ENCODE assay signal across 41 mouse cellular contexts in the genomic region with DNA sequence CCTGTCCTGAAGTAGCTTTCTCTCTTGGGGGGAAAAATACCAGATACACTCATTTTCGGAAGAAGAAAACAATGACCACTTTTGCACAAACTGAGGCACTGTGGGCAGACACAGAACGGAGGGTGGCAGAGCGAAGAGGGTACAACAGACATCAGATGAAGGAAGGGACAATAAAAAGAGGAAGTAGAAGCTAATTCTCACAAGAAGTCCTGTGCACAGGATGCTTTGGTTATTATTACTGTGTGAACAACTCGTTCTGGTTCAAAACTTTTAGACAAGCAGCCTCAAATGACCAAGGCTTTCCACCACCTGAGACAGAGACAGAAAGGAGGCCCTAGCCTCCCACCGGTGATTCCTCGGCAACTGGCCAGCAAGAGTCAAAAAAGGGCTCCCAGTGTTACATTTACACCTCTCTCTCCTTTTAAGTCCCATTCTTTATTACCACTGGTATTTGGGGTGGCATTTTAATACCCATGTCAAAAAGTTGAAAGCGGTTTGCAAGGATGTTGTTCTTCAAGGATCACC. TPM values are rescaled to one million over a fixed set of nuclear protein-coding genes. Genes with fewer than 3 reads are reported as not detected.
DNase-seq lines count a peak whose midpoint lies in the region; ATAC-seq and TF ChIP-seq lines count a peak whose summit lies in the region.
"Had no signal": no experiment of that assay in that cellular context is flagged by ENCODE, and none has a peak within 500 bp of the region (broad histone marks: within the 10 kb centered on the region; RNA-seq: fewer than 3 reads in every experiment).

No protein-coding gene starts in this region.

- DNase-seq in spleen, adult 2 months (ENCODE audit: low read depth in 1 of 2, low spot score in 2 of 2): peak in 1 of 2 experiments; percentile 61
- DNase-seq in spleen, adult 12 weeks (ENCODE audit: low spot score): no peak
- DNase-seq in right cerebral cortex, adult 18-20 months: no peak
- no peak for DNase-seq in liver
- DNase-seq: adrenal gland, adult 8-10 months; cerebellum, adult 8-10 months; cerebellum, postnatal 25 days; gastrocnemius, postnatal 25 days; heart, adult 2 months; heart, postnatal 10 days; kidney, adult 18-20 months; kidney, postnatal 4 days; layer of hippocampus, postnatal 36 days; lung, postnatal 36 days; midbrain, embryonic 14.5 days; right cerebral cortex, postnatal 4 days; thymus, postnatal 4 days had no signal

- H3K27me3 ChIP-seq in spleen, adult 2 months (ENCODE audit: control insufficient read depth, insufficient read depth, low read length): no peaks in the 10 kb centered on the region
- H3K27me3 ChIP-seq in intestine, postnatal 0 days (replicated peaks; ENCODE audit: control insufficient read depth, insufficient read depth, low read length): no peaks in the 10 kb centered on the region
- H3K27me3 ChIP-seq: heart, embryonic 13.5 days; hindbrain, embryonic 15.5 days; liver, embryonic 15.5 days; lung, embryonic 15.5 days; neural tube, embryonic 15.5 days had no signal

- TF ChIP-seq CTCF in spleen, adult 2 months (IDR thresholded peaks at IDR 0.05; ENCODE audit: extremely low read depth, insufficient read depth, insufficient read length, insufficient replicate concordance): no peak
- TF ChIP-seq CTCF in bone marrow, adult 2 months (IDR thresholded peaks at IDR 0.05; ENCODE audit: control insufficient read depth, insufficient read depth, low read length): no peak
- TF ChIP-seq CTCF in intestine, postnatal 0 days (IDR thresholded peaks at IDR 0.05; ENCODE audit: low read depth): no peak

- H3K36me3 ChIP-seq in spleen, adult 2 months (ENCODE audit: control insufficient read depth, insufficient read depth, low read length): no peaks in the 10 kb centered on the region
- no peaks in the 10 kb centered on the region for H3K36me3 ChIP-seq in intestine, postnatal 0 days (ENCODE audit: control insufficient read depth, insufficient read depth)
- H3K36me3 ChIP-seq: G1E; heart, embryonic 13.5 days; hindbrain, embryonic 10.5 days; hindbrain, embryonic 15.5 days; liver, embryonic 15.5 days; lung, embryonic 15.5 days; neural tube, embryonic 15.5 days had no signal

- H3K4me2 ChIP-seq in intestine, postnatal 0 days (replicated peaks; ENCODE audit: low read depth): no peak overlapping the region
- H3K4me2 ChIP-seq: heart, embryonic 13.5 days; hindbrain, embryonic 15.5 days; liver, embryonic 15.5 days; lung, embryonic 15.5 days; neural tube, embryonic 15.5 days had no signal

- peaks cover 10% of the 10 kb centered on the region for H3K4me1 ChIP-seq in spleen, adult 2 months (ENCODE audit: control insufficient read depth, insufficient read depth, insufficient read length)
- peaks cover 1% of the 10 kb centered on the region; the same call in 1 of the 2 replicates for H3K4me1 ChIP-seq in bone marrow, adult 2 months (ENCODE audit: control insufficient read depth, insufficient read depth, low read length)
- no peaks in the 10 kb centered on the region for H3K4me1 ChIP-seq in intestine, postnatal 0 days (replicated peaks; ENCODE audit: control insufficient read depth, insufficient read depth, low read length)
- H3K4me1 ChIP-seq: liver, embryonic 15.5 days; lung, embryonic 15.5 days had no signal

- H3K9ac ChIP-seq in intestine, postnatal 0 days (ENCODE audit: low read depth, low read length): no peak overlapping the region
- H3K9ac ChIP-seq: heart, embryonic 13.5 days; hindbrain, embryonic 15.5 days; liver, embryonic 15.5 days; lung, embryonic 15.5 days; neural tube, embryonic 15.5 days had no signal

- 23% methylated on average over 7 of the region's 7 CpGs for WGBS in spleen, adult 2 months
- 19% methylated on average over 7 of the region's 7 CpGs for WGBS in bone marrow, adult 2 months
- 71% methylated on average over 7 of the region's 7 CpGs for WGBS in intestine, postnatal 0 days

- peak overlapping the region; percentile 89 for H3K27ac ChIP-seq in spleen, adult 2 months (ENCODE audit: insufficient read depth, low read length)
- peak overlapping the region; percentile 49; the same call in 1 of the 2 replicates for H3K27ac ChIP-seq in bone marrow, adult 2 months (ENCODE audit: control insufficient read depth, insufficient read depth, low read depth, low read length, poor library complexity)
- no peak overlapping the region for H3K27ac ChIP-seq in intestine, postnatal 0 days (ENCODE audit: low read depth, low read length)
- H3K27ac ChIP-seq: heart, adult 2 months; heart, embryonic 13.5 days; hindbrain, embryonic 10.5 days; hindbrain, embryonic 15.5 days; kidney, postnatal 0 days; liver, embryonic 15.5 days; lung, embryonic 15.5 days; neural tube, embryonic 15.5 days had no signal

- TF ChIP-seq POLR2A in spleen, adult 2 months (IDR thresholded peaks at IDR 0.05; ENCODE audit: low read depth, low read length): no peak
- no peak for TF ChIP-seq POLR2A in bone marrow, adult 2 months (IDR thresholded peaks at IDR 0.05; ENCODE audit: borderline replicate concordance, control insufficient read depth, low read depth, low read length)

- ATAC-seq in megakaryocyte progenitor cell, adult 5-6 weeks (replicated peaks; ENCODE audit: poor library complexity): peak; percentile 84
- no peak for ATAC-seq in intestine, postnatal 0 days
- ATAC-seq: forebrain, embryonic 14.5 days; inflammation-experienced regulatory T-cells, adult 6 months had no signal

- no peaks in the 10 kb centered on the region for H3K9me3 ChIP-seq in intestine, postnatal 0 days (ENCODE audit: control insufficient read depth)
- H3K9me3 ChIP-seq: G1E; heart, embryonic 13.5 days; hindbrain, embryonic 10.5 days; hindbrain, embryonic 15.5 days; liver, embryonic 15.5 days; lung, embryonic 15.5 days; neural tube, embryonic 15.5 days had no signal

- H3K4me3 ChIP-seq in spleen, adult 2 months (ENCODE audit: extremely low read depth, insufficient read depth, insufficient read length): no peak overlapping the region
- H3K4me3 ChIP-seq in bone marrow, adult 2 months (replicated peaks; ENCODE audit: control insufficient read depth, low read depth, low read length): no peak overlapping the region
- no peak overlapping the region for H3K4me3 ChIP-seq in intestine, postnatal 0 days (ENCODE audit: low read depth, low read length)
- H3K4me3 ChIP-seq: heart, adult 2 months; heart, embryonic 13.5 days; hindbrain, embryonic 10.5 days; hindbrain, embryonic 15.5 days; liver, embryonic 15.5 days; lung, embryonic 15.5 days; neural tube, embryonic 15.5 days had no signal

RNA-seq across cellular contexts. Expression of a gene that starts 9.0 kb away (rescaled TPM):
- 0.23 and 0.26 TPM in 2 replicates for polyA plus RNA-seq in spleen, adult 2 months (2012; rRNA removed)
- not detected in 2 replicates for polyA plus RNA-seq in bone marrow, adult 2 months (2011; ENCODE audit: insufficient read depth, insufficient read length, low replicate concordance, missing spikeins)
- not detected in 2 replicates for total RNA-seq in megakaryocyte progenitor cell, adult 5-6 weeks (2015)
- total RNA-seq in megakaryocyte progenitor cell, adult 5-6 weeks (2017): 0.71 TPM in 1 of 2 replicates, not detected in the other
- not detected in 2 replicates for polyA plus RNA-seq in intestine, postnatal 0 days (2015; fragmentation: Nextera tagmentation; extraction: Ambion mirVana)
- total RNA-seq: adrenal gland, adult 8-10 months; adrenal gland, postnatal 4 days; G1E; gastrocnemius, adult 18-20 months; gastrocnemius, postnatal 25 days; heart, adult 2 months; heart, postnatal 10 days; layer of hippocampus, postnatal 36 days; left cerebral cortex, postnatal 14 days; liver, adult 2 months had no signal
- polyA plus RNA-seq: C2C12; embryonic facial prominence, embryonic 11.5 days; forebrain, embryonic 14.5 days; frontal cortex, adult 2 months; G1E; heart, adult 2 months; heart, embryonic 13.5 days; hindbrain, embryonic 10.5 days; hindbrain, embryonic 15.5 days; inflammation-experienced regulatory T-cells, adult 6 months; kidney, postnatal 0 days; limb, embryonic 11.5 days; liver, adult 2 months; liver, embryonic 15.5 days; lung, embryonic 15.5 days; midbrain, embryonic 14.5 days; neural tube, embryonic 15.5 days; stomach, embryonic 14.5 days; testis, adult 2 months; thymus, postnatal 0 days had no signal

RNA-seq across cellular contexts. Expression of a gene that starts 47.8 kb away (rescaled TPM):
- 0.28 and 0.33 TPM in 2 replicates for polyA plus RNA-seq in spleen, adult 2 months (2012; rRNA removed)
- 6.2 and 7.1 TPM in 2 replicates for polyA plus RNA-seq in bone marrow, adult 2 months (2011; ENCODE audit: insufficient read depth, insufficient read length, low replicate concordance, missing spikeins)
- total RNA-seq in megakaryocyte progenitor cell, adult 5-6 weeks (2015): 21.6 and 25.4 TPM in 2 replicates
- 17.1 and 28.3 TPM in 2 replicates for total RNA-seq in megakaryocyte progenitor cell, adult 5-6 weeks (2017)
- polyA plus RNA-seq in intestine, postnatal 0 days (2015; fragmentation: Nextera tagmentation; extraction: Ambion mirVana): 1.1 and 1.2 TPM in 2 replicates

RNA-seq across cellular contexts. Expression of a gene that starts 47.9 kb away (rescaled TPM):
- polyA plus RNA-seq in spleen, adult 2 months (2012; rRNA removed): 3.9 and 9.5 TPM in 2 replicates
- 49.5 and 74.0 TPM in 2 replicates for polyA plus RNA-seq in bone marrow, adult 2 months (2011; ENCODE audit: insufficient read depth, insufficient read length, low replicate concordance, missing spikeins)
- 91.1 and 103 TPM in 2 replicates for total RNA-seq in megakaryocyte progenitor cell, adult 5-6 weeks (2015)
- total RNA-seq in megakaryocyte progenitor cell, adult 5-6 weeks (2017): 90.7 and 119 TPM in 2 replicates
- 71.1 and 73.6 TPM in 2 replicates for polyA plus RNA-seq in intestine, postnatal 0 days (2015; fragmentation: Nextera tagmentation; extraction: Ambion mirVana)
